Mouse (Mus musculus): ENCODE data around the gene Rpl10-ps3. TPM values are rescaled to one million over a fixed set of nuclear protein-coding genes. Genes with fewer than 3 reads are reported as not detected.

Rpl10-ps3 gene
- polyA plus RNA-seq, 1 experiment from 2014 or later: 226 TPM

DNA sequence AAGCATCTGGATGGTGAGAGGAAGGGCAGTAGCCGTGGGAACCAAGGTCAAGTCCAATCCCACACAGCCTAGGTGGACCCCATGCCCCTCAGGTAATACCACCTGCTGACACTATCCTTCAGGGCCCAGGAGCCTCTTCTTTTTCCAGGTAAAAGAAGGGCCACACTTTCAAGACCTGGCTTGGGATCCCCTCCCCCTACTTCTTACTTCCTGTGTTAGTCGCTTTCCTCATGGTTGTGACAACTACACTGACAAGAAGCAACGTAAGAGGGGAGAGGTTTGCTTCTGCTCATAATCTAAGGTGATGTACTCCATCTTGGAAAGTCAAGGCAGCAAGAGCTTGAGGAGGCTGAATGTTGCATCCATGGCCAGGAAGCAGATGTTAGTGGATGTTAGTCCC, 15.6 kb upstream of the Rpl10-ps3 start:
- Histone ChIP-seq H3K36me3 (ENCODE audit: control insufficient read depth, insufficient read depth, low read length) (no peaks in the 10 kb centered on the region), H3K4me2 (no peak overlapping the region), H3K4me3 (ENCODE audit: low read depth, low read length) (no peak overlapping the region), H3K4me1 (ENCODE audit: control insufficient read depth, insufficient read depth, low read length) (no peaks in the 10 kb centered on the region), H3K27me3 (ENCODE audit: control insufficient read depth, insufficient read depth, low read length) (no peaks in the 10 kb centered on the region; the same call in 1 of the 2 replicates), H3K9ac (ENCODE audit: low read depth, low read length) (no peak overlapping the region), H3K9me3 (replicated peaks; ENCODE audit: control insufficient read depth, low read length) (no peaks in the 10 kb centered on the region), H3K27ac (ENCODE audit: low read depth, low read length) (no peak overlapping the region)
- 64% methylated on average over 3 of the region's 3 CpGs for WGBS (ENCODE audit: insufficient replicate concordance)
- ATAC-seq (replicated peaks; ENCODE audit: insufficient number of reproducible peaks, low FRiP score, low TSS enrichment): no peak

- no peak overlapping the region for H3K9ac ChIP-seq (ENCODE audit: low read depth, low read length)
- H3K27me3 ChIP-seq (ENCODE audit: control insufficient read depth, insufficient read depth, low read length): no peaks in the 10 kb centered on the region
- no peak overlapping the region for H3K4me2 ChIP-seq
- H3K27ac ChIP-seq (ENCODE audit: low read depth, low read length): no peak overlapping the region
- no peaks in the 10 kb centered on the region for H3K4me1 ChIP-seq (ENCODE audit: control insufficient read depth, insufficient read depth, low read length)
- no peak overlapping the region for H3K4me3 ChIP-seq (ENCODE audit: low read depth, low read length)
- no peaks in the 10 kb centered on the region for H3K36me3 ChIP-seq (ENCODE audit: control insufficient read depth, insufficient read depth, low read length)
- 58% methylated on average over 3 of the region's 3 CpGs for WGBS (ENCODE audit: insufficient replicate concordance)
- H3K9me3 ChIP-seq (replicated peaks; ENCODE audit: control insufficient read depth, low read length): no peaks in the 10 kb centered on the region
- no peak for ATAC-seq (replicated peaks; ENCODE audit: insufficient number of reproducible peaks, low FRiP score, low TSS enrichment)
Observed at GRCm38 (mm10) chr9:50357331-50357730, 12.6 kb upstream of the Rpl10-ps3 start.

- no peak for ATAC-seq (replicated peaks; ENCODE audit: insufficient number of reproducible peaks, low FRiP score, low TSS enrichment)
- no peaks in the 10 kb centered on the region for H3K4me1 ChIP-seq (ENCODE audit: control insufficient read depth, insufficient read depth, low read length)
- WGBS (ENCODE audit: insufficient replicate concordance): 56% methylated on average over 4 of the region's 4 CpGs
Observed at GRCm38 (mm10) chr9:50351746-50352145, 7.0 kb upstream of the Rpl10-ps3 start.

GRCm38 (mm10) chr9:50350571-50350970, 5.8 kb upstream of the Rpl10-ps3 start:
- H3K27me3 ChIP-seq (ENCODE audit: control insufficient read depth, insufficient read depth, low read length): no peaks in the 10 kb centered on the region
- no peak overlapping the region for H3K4me2 ChIP-seq
- no peaks in the 10 kb centered on the region for H3K4me1 ChIP-seq (ENCODE audit: control insufficient read depth, insufficient read depth, low read length)
- ATAC-seq (replicated peaks; ENCODE audit: insufficient number of reproducible peaks, low FRiP score, low TSS enrichment): no peak
- 70% methylated on average over 1 of the region's 1 CpGs for WGBS (ENCODE audit: insufficient replicate concordance)
- H3K4me3 ChIP-seq (ENCODE audit: low read depth, low read length): no peak overlapping the region
- no peak overlapping the region for H3K27ac ChIP-seq (ENCODE audit: low read depth, low read length)
- H3K9ac ChIP-seq (ENCODE audit: low read depth, low read length): no peak overlapping the region
- H3K9me3 ChIP-seq (replicated peaks; ENCODE audit: control insufficient read depth, low read length): no peaks in the 10 kb centered on the region
- no peaks in the 10 kb centered on the region for H3K36me3 ChIP-seq (ENCODE audit: control insufficient read depth, insufficient read depth, low read length)

More at GRCm38 (mm10) chr9:50351746-50352145, 7.0 kb upstream of the Rpl10-ps3 start:
- no peaks in the 10 kb centered on the region for H3K9me3 ChIP-seq (replicated peaks; ENCODE audit: control insufficient read depth, low read length)
- H3K27me3 ChIP-seq (ENCODE audit: control insufficient read depth, insufficient read depth, low read length): no peaks in the 10 kb centered on the region
- H3K9ac ChIP-seq (ENCODE audit: low read depth, low read length): no peak overlapping the region
- no peak overlapping the region for H3K4me2 ChIP-seq
- H3K4me3 ChIP-seq (ENCODE audit: low read depth, low read length): no peak overlapping the region
- H3K27ac ChIP-seq (ENCODE audit: low read depth, low read length): no peak overlapping the region
- no peaks in the 10 kb centered on the region for H3K36me3 ChIP-seq (ENCODE audit: control insufficient read depth, insufficient read depth, low read length)

DNA sequence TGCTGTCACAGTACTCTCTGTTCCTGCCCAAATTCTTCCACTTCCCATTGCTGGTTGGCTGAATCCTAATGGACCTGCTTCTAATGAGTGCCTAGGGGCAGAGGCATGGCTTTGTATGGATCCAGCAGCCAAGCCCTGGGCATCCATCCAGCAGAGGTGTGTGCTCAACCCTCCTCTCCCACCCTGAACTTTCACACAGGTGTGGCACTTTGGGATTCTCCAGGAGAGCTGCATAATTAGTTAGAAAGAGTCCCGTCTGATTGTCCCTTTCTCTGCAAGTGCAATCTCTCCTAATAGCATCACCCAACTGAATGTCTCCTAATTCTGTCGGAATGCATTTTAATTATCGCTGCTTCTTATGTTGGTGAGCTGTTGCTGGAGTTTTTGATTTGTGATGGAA, 4.4 kb upstream of the Rpl10-ps3 start:
- no peak for ATAC-seq (replicated peaks; ENCODE audit: insufficient number of reproducible peaks, low FRiP score, low TSS enrichment)
- WGBS (ENCODE audit: insufficient replicate concordance): 73% methylated on average over 3 of the region's 3 CpGs
- Histone ChIP-seq H3K4me2 (no peak overlapping the region), H3K27me3 (ENCODE audit: control insufficient read depth, insufficient read depth, low read length) (no peaks in the 10 kb centered on the region), H3K9me3 (replicated peaks; ENCODE audit: control insufficient read depth, low read length) (no peaks in the 10 kb centered on the region), H3K4me1 (ENCODE audit: control insufficient read depth, insufficient read depth, low read length) (no peaks in the 10 kb centered on the region), H3K9ac (ENCODE audit: low read depth, low read length) (no peak overlapping the region), H3K27ac (ENCODE audit: low read depth, low read length) (no peak overlapping the region), H3K4me3 (ENCODE audit: low read depth, low read length) (no peak overlapping the region), H3K36me3 (ENCODE audit: control insufficient read depth, insufficient read depth, low read length) (no peaks in the 10 kb centered on the region)

- WGBS (ENCODE audit: insufficient replicate concordance): 83% methylated on average over 10 of the region's 10 CpGs
- H3K27me3 ChIP-seq (ENCODE audit: control insufficient read depth, insufficient read depth, low read length): no peaks in the 10 kb centered on the region
- H3K4me3 ChIP-seq (ENCODE audit: low read depth, low read length): no peak overlapping the region
- H3K27ac ChIP-seq (ENCODE audit: low read depth, low read length): no peak overlapping the region
- no peaks in the 10 kb centered on the region for H3K36me3 ChIP-seq (ENCODE audit: control insufficient read depth, insufficient read depth, low read length)
- H3K9ac ChIP-seq (ENCODE audit: low read depth, low read length): no peak overlapping the region
- ATAC-seq (replicated peaks; ENCODE audit: insufficient number of reproducible peaks, low FRiP score, low TSS enrichment): no peak
- no peaks in the 10 kb centered on the region for H3K4me1 ChIP-seq (ENCODE audit: control insufficient read depth, insufficient read depth, low read length)
- no peak overlapping the region for H3K4me2 ChIP-seq
- H3K9me3 ChIP-seq (replicated peaks; ENCODE audit: control insufficient read depth, low read length): no peaks in the 10 kb centered on the region
Observed at GRCm38 (mm10) chr9:50348256-50348655, 3.5 kb upstream of the Rpl10-ps3 start.

DNA sequence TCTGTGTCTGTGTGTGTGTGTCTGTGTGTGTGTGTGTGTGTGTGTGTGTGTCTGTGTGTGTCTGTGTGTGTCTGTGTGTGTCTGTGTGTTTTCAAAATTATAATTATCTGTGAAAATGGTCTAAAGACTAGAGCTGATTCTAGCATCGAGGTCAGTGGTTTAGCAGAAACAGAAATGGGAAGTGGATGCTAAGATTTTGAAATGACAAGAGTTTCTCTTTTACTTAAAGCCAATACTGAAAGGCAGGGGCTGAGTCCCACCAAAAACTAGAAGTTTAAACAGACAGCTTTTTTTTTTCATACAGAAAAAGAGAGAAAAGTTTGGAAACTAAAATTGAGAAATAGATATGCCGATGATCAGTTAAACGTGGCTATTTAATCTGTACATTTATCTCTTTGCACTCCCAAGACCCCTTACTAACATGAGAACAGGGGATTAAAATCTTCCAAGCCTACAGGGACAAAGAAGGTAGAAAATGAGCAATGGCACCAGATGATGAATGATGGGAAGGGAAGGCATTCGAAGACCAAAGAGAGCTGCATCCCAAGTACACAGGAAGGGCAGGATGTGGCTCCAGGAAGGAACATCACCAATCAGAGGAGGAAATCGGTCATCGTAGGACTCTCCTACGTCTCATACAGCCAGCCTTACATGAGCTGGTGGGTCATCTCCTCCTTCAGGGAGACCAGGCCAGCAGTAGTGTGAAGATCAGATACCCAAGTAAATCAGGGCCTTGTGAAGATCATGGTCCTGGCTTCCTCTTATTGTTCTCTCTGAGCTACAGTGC, 9.0 kb downstream of the Rpl10-ps3 start:
- ATAC-seq (replicated peaks; ENCODE audit: insufficient number of reproducible peaks, low FRiP score, low TSS enrichment): no peak
- H3K4me3 ChIP-seq (ENCODE audit: low read depth, low read length): no peak overlapping the region
- no peaks in the 10 kb centered on the region for H3K4me1 ChIP-seq (ENCODE audit: control insufficient read depth, insufficient read depth, low read length)
- no peaks in the 10 kb centered on the region for H3K27me3 ChIP-seq (ENCODE audit: control insufficient read depth, insufficient read depth, low read length)
- H3K36me3 ChIP-seq (ENCODE audit: control insufficient read depth, insufficient read depth, low read length): no peaks in the 10 kb centered on the region
- no peak overlapping the region for H3K27ac ChIP-seq (ENCODE audit: low read depth, low read length)
- no peaks in the 10 kb centered on the region for H3K9me3 ChIP-seq (replicated peaks; ENCODE audit: control insufficient read depth, low read length)
- H3K9ac ChIP-seq (ENCODE audit: low read depth, low read length): no peak overlapping the region
- no peak overlapping the region for H3K4me2 ChIP-seq
- whole genome bisulfite sequencing (ENCODE audit: insufficient replicate concordance): 66% methylated on average over 7 of the region's 7 CpGs

- WGBS (ENCODE audit: insufficient replicate concordance): 37% methylated on average over 6 of the region's 6 CpGs
- no peaks in the 10 kb centered on the region for H3K9me3 ChIP-seq (replicated peaks; ENCODE audit: control insufficient read depth, low read length)
- H3K4me3 ChIP-seq (ENCODE audit: low read depth, low read length): no peak overlapping the region
- ATAC-seq (replicated peaks; ENCODE audit: insufficient number of reproducible peaks, low FRiP score, low TSS enrichment): no peak
- H3K4me2 ChIP-seq: no peak overlapping the region
- H3K4me1 ChIP-seq (ENCODE audit: control insufficient read depth, insufficient read depth, low read length): no peaks in the 10 kb centered on the region
- H3K36me3 ChIP-seq (ENCODE audit: control insufficient read depth, insufficient read depth, low read length): no peaks in the 10 kb centered on the region
- no peak overlapping the region for H3K9ac ChIP-seq (ENCODE audit: low read depth, low read length)
- H3K27me3 ChIP-seq (ENCODE audit: control insufficient read depth, insufficient read depth, low read length): no peaks in the 10 kb centered on the region
- no peak overlapping the region for H3K27ac ChIP-seq (ENCODE audit: low read depth, low read length)
Observed at GRCm38 (mm10) chr9:50333413-50333812, 11.4 kb downstream of the Rpl10-ps3 start.
